Mouse (Mus musculus) liver, embryonic 13.5 days (tissue): ENCODE measurements around the gene Metap1. TPM values are rescaled to one million over a fixed set of nuclear protein-coding genes. Genes with fewer than 3 reads are reported as not detected.
A peak's percentile ranks its signal among the peaks of the same experiment; 100 is the strongest.
"Not testable (repeated sequence)": the region's sequence is repeated elsewhere in the genome, so short reads cannot be mapped to it uniquely, and the experiment has no call there.

Source experiments
- ATAC-seq: fragments of 200-750 bp; cut with Nextera tagmentation; 2 replicates; pipeline ENCODE4 v1.8.0; 2017; ENCODE audit warnings: low read depth, mild to moderate bottlenecking, moderate number of reproducible peaks, moderate library complexity
- DNase-seq: peaks from one replicate; pipeline ENCODE4 v3.0.0; 2022
- H3K27ac ChIP-seq: fragments of 300-500 bp; sonication (generic); 2 replicates; pipeline ENCODE4 v1.5.1; 2015; ENCODE audit warnings: moderate library complexity, mild to moderate bottlenecking, inconsistent platforms
- H3K27me3 ChIP-seq: fragments of 300-500 bp; sonication (generic); 2 replicates; pipeline ENCODE4 v1.6.1; 2015; ENCODE audit warnings: mild to moderate bottlenecking, inconsistent platforms
- H3K36me3 ChIP-seq: fragments of 300-500 bp; sonication (generic); 2 replicates; pipeline ENCODE4 v1.6.1; 2015; ENCODE audit warnings: mild to moderate bottlenecking, inconsistent platforms
- H3K4me1 ChIP-seq: fragments of 300-500 bp; sonication (generic); replicated peaks from 2 replicates; pipeline ENCODE4 v1.6.1; 2015; ENCODE audit warnings: inconsistent platforms
- H3K4me2 ChIP-seq: fragments of 300-500 bp; sonication (generic); 2 replicates; pipeline ENCODE4 v1.6.1; 2015; ENCODE audit warnings: inconsistent platforms, mild to moderate bottlenecking, moderate library complexity
- H3K4me3 ChIP-seq: fragments of 300-500 bp; sonication (generic); replicated peaks from 2 replicates; pipeline ENCODE4 v1.5.1; 2015; ENCODE audit warnings: mild to moderate bottlenecking, inconsistent platforms
- H3K9ac ChIP-seq: fragments of 300-500 bp; sonication (generic); 2 replicates; pipeline ENCODE4 v1.6.1; 2015; ENCODE audit warnings: mild to moderate bottlenecking, inconsistent platforms
- H3K9me3 ChIP-seq: fragments of 300-500 bp; sonication (generic); replicated peaks from 2 replicates; pipeline ENCODE4 v1.6.1; 2016; ENCODE audit warnings: inconsistent platforms
- WGBS: fragments of 180-500 bp; shearing (Covaris S2); methylation state at CpG from one replicate; pipeline ENCODE4 v1.1.7; 2015; ENCODE audit not compliant: insufficient replicate concordance; 5-methylcytosine and 5-hydroxymethylcytosine counted together
- polyA plus RNA-seq: library from polyadenylated mRNA; unstranded; fragments of >200 nt; fragmentation: Nextera tagmentation; extraction: Ambion mirVana; gene quantifications from 2 replicates; pipeline ENCODE4 v1.2.1, GENCODE M21; 2015

Metap1 gene
- polyA plus RNA-seq, 1 experiment from 2014 or later, result 26.1 TPM

- no peak overlapping the region for H3K9ac ChIP-seq
- DNase-seq, result no peak
- H3K4me1 ChIP-seq, result no peaks in the 10 kb centered on the region
- H3K27me3 ChIP-seq, result no peaks in the 10 kb centered on the region
- H3K36me3 ChIP-seq, result peaks cover 82% of the 10 kb centered on the region
- H3K9me3 ChIP-seq, result no peaks in the 10 kb centered on the region
- no peak for ATAC-seq
- 69% methylated on average over 3 of the region's 3 CpGs for WGBS
- H3K4me3 ChIP-seq, result no peak overlapping the region
- no peak overlapping the region for H3K27ac ChIP-seq
- no peak overlapping the region for H3K4me2 ChIP-seq
These were observed 18.2 kb downstream of the Metap1 start for GRCm38 (mm10) chr3:138471066-138471465.

GRCm38 (mm10) chr3:138466656-138467055, 22.7 kb downstream of the Metap1 start:
- H3K9ac ChIP-seq, H3K4me2 ChIP-seq, H3K9me3 ChIP-seq, H3K27me3 ChIP-seq, DNase-seq, H3K4me3 ChIP-seq, H3K4me1 ChIP-seq, ATAC-seq, H3K27ac ChIP-seq: not testable (repeated sequence)
- 90% methylated on average over 1 of the region's 1 CpGs for WGBS
- peaks cover 90% of the 10 kb centered on the region for H3K36me3 ChIP-seq

GRCm38 (mm10) chr3:138464573-138465147, 24.7 kb downstream of the Metap1 start:
- 70% methylated on average over 16 of the region's 16 CpGs for WGBS
- no peak overlapping the region for H3K4me3 ChIP-seq
- H3K9me3 ChIP-seq, result no peaks in the 10 kb centered on the region
- H3K4me2 ChIP-seq, result no peak overlapping the region
- DNase-seq (no peak), ATAC-seq (peak; percentile 18; the same call in 1 of the 2 replicates)
- H3K36me3 ChIP-seq, result peaks cover 95% of the 10 kb centered on the region
- H3K27me3 ChIP-seq, result no peaks in the 10 kb centered on the region
- no peak overlapping the region for H3K27ac ChIP-seq
- peaks cover 4% of the 10 kb centered on the region; the same call in 1 of the 2 replicates for H3K4me1 ChIP-seq
- H3K9ac ChIP-seq, result no peak overlapping the region

GRCm38 (mm10) chr3:138463807-138464206, 25.5 kb downstream of the Metap1 start:
- H3K9me3 ChIP-seq, result no peaks in the 10 kb centered on the region
- H3K4me1 ChIP-seq, result peaks cover 4% of the 10 kb centered on the region; the same call in 1 of the 2 replicates
- H3K9ac ChIP-seq, result no peak overlapping the region
- H3K27me3 ChIP-seq, result no peaks in the 10 kb centered on the region
- DNase-seq, result no peak
- no peak overlapping the region for H3K4me2 ChIP-seq
- peaks cover 93% of the 10 kb centered on the region for H3K36me3 ChIP-seq
- H3K4me3 ChIP-seq, result no peak overlapping the region
- WGBS, result 81% methylated on average over 6 of the region's 6 CpGs
- H3K27ac ChIP-seq, result 0 out of 2 replicates have a peak overlapping the region, but pooled peaks have one; percentile 13
- peak; percentile 38 for ATAC-seq

- Histone ChIP-seq H3K4me2 (no peak overlapping the region), H3K9ac (no peak overlapping the region), H3K4me3 (no peak overlapping the region), H3K27ac (no peak overlapping the region), H3K27me3 (no peaks in the 10 kb centered on the region), H3K36me3 (peaks cover 93% of the 10 kb centered on the region), H3K4me1 (peaks cover 4% of the 10 kb centered on the region; the same call in 1 of the 2 replicates), H3K9me3 (no peaks in the 10 kb centered on the region)
- ATAC-seq (peak; percentile 67), DNase-seq (no peak)
- 66% methylated on average over 2 of the region's 2 CpGs for WGBS
These were observed 26.2 kb downstream of the Metap1 start for GRCm38 (mm10) chr3:138463137-138463536.

- Histone ChIP-seq H3K4me3 (no peak overlapping the region), H3K4me1 (peaks cover 4% of the 10 kb centered on the region; the same call in 1 of the 2 replicates), H3K27me3 (no peaks in the 10 kb centered on the region), H3K4me2 (no peak overlapping the region), H3K27ac (no peak overlapping the region), H3K36me3 (peaks cover 95% of the 10 kb centered on the region), H3K9ac (no peak overlapping the region), H3K9me3 (no peaks in the 10 kb centered on the region)
- ATAC-seq, result no peak
- WGBS, result 78% methylated on average over 3 of the region's 3 CpGs
- no peak for DNase-seq
These were observed 27.5 kb downstream of the Metap1 start for GRCm38 (mm10) chr3:138461832-138462231.

GRCm38 (mm10) chr3:138460260-138460659, 29.1 kb downstream of the Metap1 start:
- Histone ChIP-seq H3K36me3 (peaks cover 96% of the 10 kb centered on the region), H3K4me1 (peaks cover 4% of the 10 kb centered on the region; the same call in 1 of the 2 replicates), H3K9ac (no peak overlapping the region), H3K4me2 (no peak overlapping the region), H3K9me3 (no peaks in the 10 kb centered on the region), H3K4me3 (no peak overlapping the region), H3K27me3 (no peaks in the 10 kb centered on the region), H3K27ac (no peak overlapping the region)
- ATAC-seq, result no peak
- DNase-seq, result no peak
- 83% methylated on average over 13 of the region's 13 CpGs for WGBS

GRCm38 (mm10) chr3:138458441-138458840, 30.9 kb downstream of the Metap1 start:
- H3K27ac ChIP-seq, result no peak overlapping the region
- H3K9me3 ChIP-seq, result no peaks in the 10 kb centered on the region
- no peak for DNase-seq
- H3K9ac ChIP-seq, result no peak overlapping the region
- no peak for ATAC-seq
- H3K27me3 ChIP-seq, result no peaks in the 10 kb centered on the region
- H3K4me1 ChIP-seq, result no peaks in the 10 kb centered on the region
- peaks cover 96% of the 10 kb centered on the region for H3K36me3 ChIP-seq
- WGBS, result 84% methylated on average over 3 of the region's 3 CpGs
- H3K4me3 ChIP-seq, result no peak overlapping the region
- H3K4me2 ChIP-seq, result no peak overlapping the region

GRCm38 (mm10) chr3:138454711-138455435, 34.4 kb downstream of the Metap1 start:
- no peaks in the 10 kb centered on the region for H3K9me3 ChIP-seq
- no peaks in the 10 kb centered on the region for H3K27me3 ChIP-seq
- no peak overlapping the region for H3K27ac ChIP-seq
- peaks cover 90% of the 10 kb centered on the region for H3K36me3 ChIP-seq
- no peak overlapping the region for H3K4me2 ChIP-seq
- ATAC-seq, result no peak
- WGBS, result 84% methylated on average over 13 of the region's 13 CpGs
- no peak overlapping the region for H3K4me3 ChIP-seq
- H3K4me1 ChIP-seq, result no peaks in the 10 kb centered on the region
- no peak overlapping the region for H3K9ac ChIP-seq
- DNase-seq, result no peak

GRCm38 (mm10) chr3:138454234-138454633, 35.1 kb downstream of the Metap1 start:
- no peak overlapping the region for H3K4me2 ChIP-seq
- H3K36me3 ChIP-seq, result peaks cover 90% of the 10 kb centered on the region
- no peak overlapping the region for H3K4me3 ChIP-seq
- 94% methylated on average over 1 of the region's 1 CpGs for WGBS
- no peak for DNase-seq
- no peaks in the 10 kb centered on the region for H3K4me1 ChIP-seq
- no peak overlapping the region for H3K27ac ChIP-seq
- H3K9ac ChIP-seq, result no peak overlapping the region
- no peaks in the 10 kb centered on the region for H3K27me3 ChIP-seq
- ATAC-seq, result no peak
- no peaks in the 10 kb centered on the region for H3K9me3 ChIP-seq

GRCm38 (mm10) chr3:138452169-138452568, 37.1 kb downstream of the Metap1 start:
- ATAC-seq (peak; percentile 17; the same call in 1 of the 2 replicates), DNase-seq (no peak)
- H3K27ac ChIP-seq, result no peak overlapping the region
- 78% methylated on average over 10 of the region's 10 CpGs for WGBS
- peaks cover 4% of the 10 kb centered on the region for H3K4me1 ChIP-seq
- H3K9me3 ChIP-seq, result no peaks in the 10 kb centered on the region
- no peak overlapping the region for H3K4me3 ChIP-seq
- H3K9ac ChIP-seq, result no peak overlapping the region
- H3K27me3 ChIP-seq, result no peaks in the 10 kb centered on the region
- no peak overlapping the region for H3K4me2 ChIP-seq
- peaks cover 88% of the 10 kb centered on the region for H3K36me3 ChIP-seq
